Mouse (Mus musculus) skeletal muscle tissue, adult 2 months (tissue): ENCODE results near the gene Glce.

ENCODE experiments used
- DNase-seq: peaks from one replicate; pipeline ENCODE4 v3.0.0-alpha.2; 2012; ENCODE audit warnings: low read depth, low spot score

Glce gene

DNA sequence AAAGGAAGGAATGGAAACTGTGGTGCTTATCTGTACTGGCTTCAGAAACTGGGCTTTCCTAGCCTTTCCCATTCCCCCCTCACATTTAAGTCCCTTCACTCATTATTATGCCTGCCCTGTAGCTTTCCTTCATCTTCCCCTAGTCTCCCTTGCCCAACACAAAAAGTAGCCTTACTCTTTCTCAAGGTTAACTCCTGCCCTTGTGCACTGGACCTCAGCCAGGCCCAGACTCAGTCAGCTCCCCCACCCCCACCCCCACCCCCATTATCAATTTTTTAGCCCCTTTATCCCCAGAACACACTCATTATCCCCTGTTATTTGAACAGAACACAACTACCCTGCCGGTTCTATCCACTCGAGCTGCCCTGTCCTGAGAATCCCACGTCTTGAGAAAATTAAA, 1.0 kb upstream of the Glce start:
- DNase-seq, result no peak

DNA sequence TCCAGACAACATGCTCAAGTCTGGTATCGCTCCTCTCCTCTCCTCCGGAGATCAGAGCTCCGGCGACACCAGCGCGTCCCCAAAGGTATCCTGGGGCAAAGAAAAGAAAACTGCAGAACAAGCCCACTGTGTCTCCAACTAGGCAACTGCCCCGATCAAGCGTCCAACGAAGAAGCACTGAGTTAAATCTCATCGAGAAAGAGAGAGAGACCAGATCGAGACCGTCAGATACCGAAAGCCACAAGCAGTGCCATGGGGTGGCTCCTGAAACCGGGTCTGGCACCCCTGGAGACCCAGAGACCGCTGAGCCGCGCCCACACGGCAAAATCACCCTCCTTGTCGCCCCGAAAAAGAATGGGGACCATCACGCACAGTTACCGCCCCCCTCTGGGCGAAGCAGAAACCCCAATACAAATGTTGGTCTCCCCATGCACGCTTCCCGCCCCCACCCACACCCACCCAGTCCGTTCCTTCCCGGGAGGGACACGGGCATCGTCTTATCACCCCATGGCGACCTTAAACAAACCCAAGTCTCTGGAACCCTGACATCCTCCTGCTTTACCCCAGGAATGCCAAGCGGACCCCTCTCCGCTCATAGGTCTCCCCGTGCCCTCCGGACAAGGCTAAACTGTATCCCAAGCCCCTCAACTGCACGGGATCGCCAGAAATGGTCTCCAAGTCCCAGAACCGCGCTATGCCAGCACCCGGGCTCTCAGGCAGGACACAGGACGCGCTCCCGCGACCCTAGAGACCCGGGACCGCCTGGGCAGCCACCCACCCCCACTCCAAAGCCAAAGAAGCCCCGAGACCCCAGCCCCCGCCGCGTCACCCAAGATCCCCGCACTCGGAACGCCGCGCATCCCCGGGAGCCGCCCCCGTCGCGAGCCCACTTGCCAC, 656 bp downstream of the Glce start:
- DNase-seq, result no peak

GRCm38 (mm10) chr9:62118754-62119153, 3.7 kb downstream of the Glce start:
- DNase-seq, result no peak

GRCm38 (mm10) chr9:62115826-62116225, 6.6 kb downstream of the Glce start:
- no peak for DNase-seq

- DNase-seq, result no peak
Observed at GRCm38 (mm10) chr9:62096603-62097002, 25.9 kb downstream of the Glce start.

GRCm38 (mm10) chr9:62091604-62092003, 30.9 kb downstream of the Glce start:
- peak; percentile 82 for DNase-seq

GRCm38 (mm10) chr9:62085548-62085947, 36.9 kb downstream of the Glce start:
- DNase-seq, result no peak

GRCm38 (mm10) chr9:62084896-62085295, 37.6 kb downstream of the Glce start:
- DNase-seq, result no peak

GRCm38 (mm10) chr9:62082986-62083385, 39.5 kb downstream of the Glce start:
- DNase-seq, result no peak

GRCm38 (mm10) chr9:62081542-62081941, 40.9 kb downstream of the Glce start:
- no peak for DNase-seq

DNA sequence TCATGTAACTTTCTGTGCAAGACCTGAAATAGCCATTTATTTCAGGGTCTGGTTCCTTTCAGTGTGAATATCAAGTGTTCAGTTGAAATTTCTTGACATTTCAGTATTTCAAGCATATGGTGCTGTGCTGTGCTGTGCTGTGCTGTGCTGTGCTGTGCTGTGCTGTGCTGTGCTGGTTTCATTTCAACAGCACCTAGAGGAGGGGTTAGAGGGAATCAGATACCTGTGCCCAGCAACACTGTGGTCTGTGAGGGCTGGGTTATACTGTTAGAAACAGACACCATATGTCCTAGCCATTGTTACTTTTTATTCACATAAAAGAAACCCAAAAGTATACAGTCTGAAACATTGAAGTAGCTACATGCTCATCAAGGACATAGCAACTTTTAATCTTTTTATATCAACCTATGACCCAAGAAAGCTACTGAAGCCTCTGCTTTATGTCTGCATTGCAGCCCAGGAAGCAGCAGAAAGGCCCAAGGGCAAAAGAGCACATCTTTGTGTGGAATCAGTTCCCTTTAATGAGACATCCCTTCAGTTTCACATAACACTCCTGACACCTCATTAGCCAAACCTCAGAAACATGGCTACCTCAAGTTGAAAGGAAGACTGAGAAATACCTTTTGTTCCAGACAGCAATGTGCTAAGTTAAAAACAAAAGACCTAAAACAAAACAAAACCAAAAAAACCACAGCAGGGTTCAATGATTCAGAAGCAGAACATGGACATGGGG, 42.3 kb downstream of the Glce start:
- DNase-seq, result no peak

DNA sequence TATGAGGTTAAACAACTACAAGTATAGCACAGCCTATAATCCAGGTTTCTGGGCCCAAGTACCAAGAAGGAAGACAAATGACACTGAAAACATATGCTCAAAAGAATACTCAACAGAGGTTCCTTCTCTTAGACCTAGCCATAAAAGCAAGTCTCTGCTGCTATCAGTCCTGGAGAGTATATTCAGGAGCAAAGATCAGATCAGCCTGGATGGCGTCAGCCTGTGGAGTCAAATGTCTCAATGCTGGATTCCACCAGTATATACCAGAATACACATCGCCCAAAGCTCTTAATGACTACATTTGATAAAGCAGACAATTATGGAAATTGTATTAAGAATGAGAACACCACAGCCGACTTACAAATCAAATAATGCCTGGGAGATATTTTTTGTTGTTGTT, 60.2 kb downstream of the Glce start:
- DNase-seq, result no peak

- no peak for DNase-seq
Observed at GRCm38 (mm10) chr9:62060431-62060830, 62.0 kb downstream of the Glce start.

DNA sequence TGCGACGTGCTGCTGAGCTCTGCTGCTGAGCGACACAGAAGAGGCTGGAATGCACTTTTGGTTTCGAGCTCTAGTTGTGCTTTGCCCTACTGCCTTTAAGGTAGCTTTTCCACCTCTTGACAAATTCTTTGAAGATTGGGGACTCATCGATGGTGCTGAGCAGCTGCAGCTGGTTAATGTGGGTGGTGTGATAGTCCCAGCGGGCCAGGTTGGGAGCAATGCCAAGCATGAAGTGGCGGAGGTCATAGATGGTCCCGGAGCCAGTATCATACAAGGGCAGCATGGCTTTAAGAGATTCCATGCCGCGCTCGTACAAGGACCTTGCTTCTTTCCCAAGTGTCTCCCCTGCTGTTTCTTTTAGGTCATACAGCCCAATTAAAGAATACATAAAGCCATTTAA, 62.5 kb downstream of the Glce start:
- DNase-seq, result no peak

GRCm38 (mm10) chr9:62057881-62058506, 64.5 kb downstream of the Glce start:
- DNase-seq, result no peak

- no peak for DNase-seq
Observed at GRCm38 (mm10) chr9:62056206-62056605, 66.2 kb downstream of the Glce start.

- no peak for DNase-seq
Observed at GRCm38 (mm10) chr9:62050801-62051200, 71.7 kb downstream of the Glce start.

DNA sequence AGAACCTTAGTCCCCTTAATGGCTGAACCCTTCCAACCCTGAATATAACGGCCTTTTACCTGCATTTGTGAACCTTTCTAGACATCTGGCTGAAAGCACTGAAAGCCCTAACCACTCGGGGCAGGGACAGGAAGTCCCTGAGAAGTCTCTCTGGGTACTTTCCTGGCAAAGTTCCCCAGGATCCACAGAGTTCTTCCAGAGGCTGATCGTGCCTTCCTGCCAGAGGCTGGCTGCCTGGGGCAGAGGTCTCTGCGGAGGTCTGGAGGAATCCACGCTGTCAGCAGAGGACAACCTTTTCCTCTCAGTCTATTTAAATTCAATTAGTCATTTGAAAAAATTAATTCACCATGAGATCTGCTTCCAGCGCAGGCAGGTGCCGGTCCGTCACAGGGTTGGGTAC, 73.3 kb downstream of the Glce start:
- DNase-seq, result no peak

- DNase-seq, result no peak
Observed at GRCm38 (mm10) chr9:62042167-62042566, 80.3 kb downstream of the Glce start.

DNA sequence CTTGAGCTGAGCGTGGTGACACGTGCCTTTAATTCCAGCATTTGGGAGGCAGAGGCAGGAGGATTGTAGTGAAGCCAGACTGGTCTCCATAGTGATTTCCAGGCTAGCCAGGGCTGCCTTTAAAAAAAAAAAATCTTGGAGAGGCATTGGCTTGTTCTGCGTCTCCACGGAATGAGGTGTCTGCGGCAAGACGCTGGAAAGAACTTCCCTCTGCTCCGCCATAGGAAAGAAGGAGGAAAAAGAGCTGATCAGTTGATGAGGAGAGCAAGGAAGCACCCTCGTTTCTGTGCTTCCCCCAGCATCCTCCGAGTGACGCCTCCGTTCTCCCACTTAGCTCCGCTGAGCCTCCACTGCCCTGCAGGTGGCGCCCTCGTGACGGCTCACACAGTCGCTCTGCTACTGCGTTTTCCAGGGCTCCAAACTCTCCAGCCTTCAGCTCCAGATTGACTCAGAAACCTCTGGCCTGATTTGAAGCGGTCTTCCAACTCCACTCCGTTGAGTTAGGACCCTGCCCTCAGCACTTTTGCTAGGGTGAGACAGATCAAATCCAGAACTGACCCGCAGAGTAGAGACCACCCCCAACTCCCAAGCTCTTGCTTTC, 82.3 kb downstream of the Glce start:
- peak; percentile 61 for DNase-seq

DNA sequence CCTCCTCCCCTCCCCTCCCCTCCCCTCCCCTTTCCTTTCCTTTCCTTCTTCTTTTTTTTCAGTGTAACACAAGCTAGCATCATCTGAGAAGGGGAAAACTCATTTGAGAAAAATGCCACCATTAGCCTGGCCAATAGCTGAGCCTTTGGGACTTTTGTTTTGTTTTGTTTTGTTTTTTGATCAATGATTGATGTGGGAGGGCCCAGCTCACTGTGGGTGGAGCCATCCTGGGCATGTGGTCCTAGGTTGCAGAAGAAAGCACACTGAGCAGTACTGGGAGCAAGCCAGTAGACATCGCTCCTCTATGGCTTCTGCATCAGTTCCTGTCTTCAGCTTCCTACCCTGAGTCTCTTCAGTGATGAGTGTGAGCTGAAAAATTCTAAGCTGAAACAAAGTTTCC, 86.6 kb downstream of the Glce start:
- DNase-seq, result no peak

DNA sequence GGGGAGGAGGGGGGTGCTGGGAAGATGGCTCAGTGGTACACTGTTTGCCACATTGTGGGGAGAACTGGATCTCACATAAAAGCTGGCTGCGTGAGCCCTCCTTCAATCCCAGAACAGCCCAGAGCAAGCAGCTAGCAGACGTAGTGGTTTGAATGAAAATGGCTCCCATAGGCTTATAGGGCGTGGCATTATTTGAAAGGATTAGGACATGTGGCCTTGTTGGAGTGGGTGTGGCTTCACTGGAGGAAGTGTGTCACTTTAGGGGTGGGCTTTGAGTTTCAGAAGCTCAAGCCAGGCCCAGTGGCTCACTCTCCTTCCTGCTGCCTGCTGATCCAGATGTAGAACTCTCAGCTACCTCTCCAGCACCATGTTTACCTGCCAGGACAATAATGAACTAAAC, 90.2 kb downstream of the Glce start:
- no peak for DNase-seq
